Mouse (Mus musculus) adrenal gland, adult 8-10 months (tissue): Measurements from ENCODE around the gene Gpx4. TPM values are rescaled to one million over a fixed set of nuclear protein-coding genes. Genes with fewer than 3 reads are reported as not detected.

Experiments used
- DNase-seq: peaks from one replicate; pipeline ENCODE4 v3.0.0; 2022
- total RNA-seq, 4 experiments: library from RNA; stranded (reverse); gene quantifications; 2 replicates each; pipeline ENCODE4 v1.2.4; 2022

The Gpx4 gene
- total RNA-seq, 4 experiments from 2014 or later: 697 to 776 (median 769) TPM

GRCm38 (mm10) chr10:80105926-80106325, 59.0 kb downstream of the Gpx4 start:
- no peak for DNase-seq

Other genes with a start within 250 kb of the Gpx4 start
- gene Misp, start 226.2 kb upstream of the Gpx4 start, total RNA-seq: under 1 TPM; 0.64 to 0.95 (median 0.70) TPM
- gene Ptbp1, start 192.7 kb upstream of the Gpx4 start, total RNA-seq: 100 to 1,000 TPM; 249 to 275 (median 255) TPM
- gene Prtn3, start 172.7 kb upstream of the Gpx4 start, total RNA-seq: under 1 TPM in 1 of 4 experiments, not detected in 3; 0.35 TPM
- gene Plppr3, start 172.5 kb upstream of the Gpx4 start, total RNA-seq: 1 to 10 TPM; 1.7 to 4.3 (median 3.0) TPM
- gene Elane, start 160.9 kb upstream of the Gpx4 start, total RNA-seq: not detected
- gene Cfd, start 156.3 kb upstream of the Gpx4 start, total RNA-seq: 1,000 to 10,000 TPM in 2 of 4 experiments, 100 to 1,000 TPM in 2; 123 to 1,857 (median 821) TPM
- gene Med16, start 138.2 kb upstream of the Gpx4 start, total RNA-seq: 10 to 100 TPM; 50.9 to 60.7 (median 57.8) TPM
- not detected for gene Gm26602, start 136.3 kb upstream of the Gpx4 start, total RNA-seq
- 1 to 10 TPM; 1.1 to 5.6 (median 4.0) TPM for gene Kiss1r, start 130.2 kb upstream of the Gpx4 start, total RNA-seq
- gene R3hdm4, start 126.0 kb upstream of the Gpx4 start, total RNA-seq: 100 to 1,000 TPM in 3 of 4 experiments, 10 to 100 TPM in 1; 99.4 to 132 (median 112) TPM
- gene Arid3a, start 120.1 kb upstream of the Gpx4 start, total RNA-seq: 1 to 10 TPM; 5.3 to 9.8 (median 7.5) TPM
- 10 to 100 TPM; 31.7 to 43.0 (median 36.6) TPM for gene Wdr18, start 87.0 kb upstream of the Gpx4 start, total RNA-seq
- gene Grin3b, start 76.5 kb upstream of the Gpx4 start, total RNA-seq: 1 to 10 TPM in 1 of 4 experiments, under 1 TPM in 1, not detected in 2; 0.83 to 1.4 TPM
- 100 to 1,000 TPM; 132 to 155 (median 141) TPM for gene Tmem259, start 62.8 kb upstream of the Gpx4 start, total RNA-seq
- 10 to 100 TPM; 23.9 to 36.3 (median 30.0) TPM for gene Cnn2, start 58.6 kb upstream of the Gpx4 start, total RNA-seq
- 10 to 100 TPM; 21.6 to 35.5 (median 27.8) TPM for gene Abca7, start 50.7 kb upstream of the Gpx4 start, total RNA-seq
- 10 to 100 TPM in 2 of 4 experiments, 1 to 10 TPM in 2; 6.4 to 10.6 (median 8.5) TPM for gene Arhgap45, start 30.5 kb upstream of the Gpx4 start, total RNA-seq
- 100 to 1,000 TPM in 1 of 4 experiments, 10 to 100 TPM in 3; 79.1 to 104 (median 94.4) TPM for gene Polr2e, start 7.4 kb upstream of the Gpx4 start, total RNA-seq
- gene Sbno2, start 58.4 kb downstream of the Gpx4 start, total RNA-seq: 10 to 100 TPM; 27.4 to 54.8 (median 45.1) TPM
- 100 to 1,000 TPM; 127 to 146 (median 143) TPM for gene Stk11, start 68.6 kb downstream of the Gpx4 start, total RNA-seq
- 100 to 1,000 TPM; 380 to 452 (median 425) TPM for gene Atp5d, start 91.5 kb downstream of the Gpx4 start, total RNA-seq
- gene Cbarp, start 93.7 kb downstream of the Gpx4 start, total RNA-seq: 10 to 100 TPM; 58.4 to 92.4 (median 81.9) TPM
- gene Midn, start 101.1 kb downstream of the Gpx4 start, total RNA-seq: 100 to 1,000 TPM in 1 of 4 experiments, 10 to 100 TPM in 3; 56.4 to 145 (median 90.1) TPM
- 100 to 1,000 TPM in 3 of 4 experiments, 10 to 100 TPM in 1; 44.2 to 234 (median 162) TPM for gene Cirbp, start 118.8 kb downstream of the Gpx4 start, total RNA-seq
- gene 1600002K03Rik, start 125.8 kb downstream of the Gpx4 start, total RNA-seq: 10 to 100 TPM; 18.1 to 22.1 (median 21.7) TPM
- 1 to 10 TPM; 2.4 to 5.2 (median 3.3) TPM for gene Efna2, start 132.3 kb downstream of the Gpx4 start, total RNA-seq
- 10 to 100 TPM; 26.5 to 41.6 (median 32.9) TPM for gene Mum1, start 179.3 kb downstream of the Gpx4 start, total RNA-seq
- gene Ndufs7, start 202.0 kb downstream of the Gpx4 start, total RNA-seq: 100 to 1,000 TPM; 192 to 257 (median 232) TPM
- gene Gamt, start 213.8 kb downstream of the Gpx4 start, total RNA-seq: 100 to 1,000 TPM; 238 to 291 (median 243) TPM
- gene Dazap1, start 214.3 kb downstream of the Gpx4 start, total RNA-seq: 100 to 1,000 TPM in 2 of 4 experiments, 10 to 100 TPM in 2; 72.3 to 125 (median 90.3) TPM
- 1,000 to 10,000 TPM; 1,106 to 1,181 (median 1,155) TPM for gene Rps15, start 245.3 kb downstream of the Gpx4 start, total RNA-seq
- 1 to 10 TPM; 1.5 to 6.8 (median 4.3) TPM for gene Apc2, start 248.8 kb downstream of the Gpx4 start, total RNA-seq